Mouse (Mus musculus) liver, embryonic 14.5 days (tissue): Measurements from ENCODE around the gene Kif16b. TPM values are rescaled to one million over a fixed set of nuclear protein-coding genes. Genes with fewer than 3 reads are reported as not detected.

Source experiments
- ATAC-seq: fragments of 200-750 bp; cut with Nextera tagmentation; 2 replicates; pipeline ENCODE4 v1.8.0; 2017; ENCODE audit warnings: moderate number of reproducible peaks, mild to moderate bottlenecking, moderate library complexity; ENCODE audit not compliant: insufficient read depth
- DNase-seq, 3 experiments: peaks; one replicate each; pipeline ENCODE4 v3.0.0-alpha.2; 2012 to 2013; ENCODE audit warnings: low read depth in 3 of 3, low spot score in 3 of 3
- H3K27ac ChIP-seq: fragments of 300-500 bp; sonication (generic); 2 replicates; pipeline ENCODE4 v1.5.1; 2014; ENCODE audit warnings: moderate library complexity, mild to moderate bottlenecking, control low read depth, inconsistent platforms
- H3K27me3 ChIP-seq: fragments of 300-500 bp; sonication (generic); 2 replicates; pipeline ENCODE4 v1.6.1; 2014; ENCODE audit warnings: mild to moderate bottlenecking, low read length, moderate library complexity; ENCODE audit not compliant: control insufficient read depth, insufficient read depth
- H3K36me3 ChIP-seq: fragments of 300-500 bp; sonication (generic); replicated peaks from 2 replicates; pipeline ENCODE4 v1.6.1; 2014; ENCODE audit warnings: low read depth; ENCODE audit not compliant: control insufficient read depth, insufficient read depth
- H3K4me1 ChIP-seq, 2 experiments: fragments of 200-500 bp in 1 of 2; fragments of 300-500 bp in 1 of 2; sonication (generic) in 1 of 2; replicated peaks; 2 replicates each; pipeline ENCODE4 v1.6.1; 2012 to 2014; ENCODE audit warnings: antibody characterized with exemption in 1 of 2, inconsistent platforms in 1 of 2, low read length in 1 of 2; ENCODE audit not compliant: control insufficient read depth in 2 of 2, insufficient read depth in 2 of 2
- H3K4me2 ChIP-seq: fragments of 300-500 bp; sonication (generic); 2 replicates; pipeline ENCODE4 v1.6.1; 2014; ENCODE audit warnings: low read depth, mild to moderate bottlenecking, control low read depth, moderate library complexity
- H3K4me3 ChIP-seq, 2 experiments: fragments of 200-500 bp in 1 of 2; fragments of 300-500 bp in 1 of 2; sonication (generic) in 1 of 2; 2 replicates each; pipeline ENCODE4 v1.5.1; 2012 to 2014; ENCODE audit warnings: low read depth in 2 of 2, low read length in 2 of 2, mild to moderate bottlenecking in 2 of 2, control low read depth in 1 of 2, inconsistent platforms in 1 of 2, moderate library complexity in 1 of 2; ENCODE audit not compliant: insufficient read depth in 1 of 2
- H3K9ac ChIP-seq: fragments of 300-500 bp; sonication (generic); replicated peaks from 2 replicates; pipeline ENCODE4 v1.6.1; 2014; ENCODE audit warnings: mild to moderate bottlenecking, control low read depth, moderate library complexity
- H3K9me3 ChIP-seq: fragments of 300-500 bp; sonication (generic); 2 replicates; pipeline ENCODE4 v1.6.1; 2016; ENCODE audit warnings: low read length, mixed read lengths; ENCODE audit not compliant: control insufficient read depth
- CTCF ChIP-seq: IDR thresholded peaks from 2 replicates; pipeline ENCODE4 v1.5.1; 2016; ENCODE audit warnings: antibody characterized with exemption, low read depth, control low read depth
- EP300 ChIP-seq: IDR thresholded peaks from 2 replicates; pipeline ENCODE4 v1.6.1; 2016; ENCODE audit warnings: antibody characterized with exemption, low read depth
- WGBS: fragments of 180-500 bp; shearing (Covaris S2); extraction: QIAGEN DNeasy Blood & Tissue Kit; methylation state at CpG from one replicate; pipeline ENCODE4 v1.1.7; 2014; ENCODE audit not compliant: insufficient replicate concordance; 5-methylcytosine and 5-hydroxymethylcytosine counted together
- polyA plus RNA-seq, 2 experiments: library from polyadenylated mRNA; depleted of rRNA in 1 of 2; stranded (reverse) in 1 of 2; unstranded in 1 of 2; fragments of >200 nt; fragmentation: Nextera tagmentation in 1 of 2; extraction: Ambion mirVana in 1 of 2; gene quantifications; 2 replicates each; pipeline versions ENCODE4 v1.2.1 to v1.2.3; 2012 to 2014

The Kif16b gene
- polyA plus RNA-seq, 2 experiments: 2.2 to 2.5 TPM

DNA sequence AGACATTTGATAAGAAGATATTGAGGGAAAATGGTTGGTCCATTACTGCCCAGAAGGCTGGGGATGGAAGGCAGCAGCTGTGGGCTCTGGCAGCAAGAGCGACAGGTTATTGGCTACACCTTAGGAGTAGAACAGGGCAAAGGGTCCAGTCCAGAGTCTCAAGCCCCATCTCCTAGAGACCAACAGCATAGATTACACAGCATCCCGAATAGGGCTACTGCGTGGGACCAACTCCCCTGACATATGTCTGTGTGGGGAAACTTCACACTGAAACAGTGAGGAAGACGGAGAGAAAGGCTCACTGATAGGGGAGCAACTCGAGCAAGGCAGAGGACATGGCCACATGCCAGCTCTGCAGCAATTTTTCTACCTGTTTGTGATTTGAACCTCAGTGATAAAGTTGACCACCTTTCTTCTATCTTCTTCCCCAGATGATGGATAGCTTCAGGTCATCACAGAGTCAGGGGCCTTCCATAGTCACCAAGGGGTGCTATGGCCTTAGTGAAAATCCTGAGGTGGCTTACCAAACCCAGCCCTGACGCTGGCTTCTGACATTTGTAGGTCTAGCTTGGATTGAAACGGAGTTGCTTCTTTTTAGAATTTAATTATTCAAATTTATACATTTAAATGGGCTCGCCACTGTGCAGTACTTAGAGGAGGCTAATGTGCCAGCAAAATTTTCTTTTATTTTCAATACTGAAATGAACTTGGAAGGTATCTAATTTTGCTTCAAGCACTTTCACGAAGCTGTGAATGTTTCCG, 170.1 kb downstream of the Kif16b start:
- Histone ChIP-seq H3K27ac (no peak overlapping the region), H3K9ac (no peak overlapping the region), H3K36me3 (no peaks in the 10 kb centered on the region), H3K4me3 (no peak overlapping the region), H3K9me3 (no peaks in the 10 kb centered on the region), H3K27me3 (no peaks in the 10 kb centered on the region), H3K4me1 (no peaks in the 10 kb centered on the region), H3K4me2 (no peak overlapping the region)
- TF ChIP-seq EP300 (no peak), CTCF (no peak)
- WGBS: 63% methylated on average over 10 of the region's 10 CpGs
- ATAC-seq: no peak
- no peak for DNase-seq

- Histone ChIP-seq H3K4me1 (no peaks in the 10 kb centered on the region), H3K27me3 (no peaks in the 10 kb centered on the region), H3K36me3 (no peaks in the 10 kb centered on the region), H3K27ac (no peak overlapping the region), H3K9ac (no peak overlapping the region), H3K4me3 (no peak overlapping the region), H3K9me3 (no peaks in the 10 kb centered on the region), H3K4me2 (no peak overlapping the region)
- DNase-seq (no peak), ATAC-seq (0 out of 2 replicates have a peak, but pooled peaks have one; percentile 37)
- TF ChIP-seq EP300: no peak
- no peak for TF ChIP-seq CTCF
- 60% methylated on average over 7 of the region's 7 CpGs for WGBS
These were observed 176.9 kb downstream of the Kif16b start for GRCm38 (mm10) chr2:142724215-142725001.

GRCm38 (mm10) chr2:142720174-142720573, 181.2 kb downstream of the Kif16b start:
- Histone ChIP-seq H3K4me3 (no peak overlapping the region), H3K27me3 (no peaks in the 10 kb centered on the region), H3K36me3 (no peaks in the 10 kb centered on the region), H3K4me1 (no peaks in the 10 kb centered on the region), H3K27ac (no peak overlapping the region), H3K9ac (no peak overlapping the region), H3K4me2 (no peak overlapping the region), H3K9me3 (no peaks in the 10 kb centered on the region)
- no peak for TF ChIP-seq CTCF
- TF ChIP-seq EP300: no peak
- WGBS: 62% methylated on average over 2 of the region's 2 CpGs
- DNase-seq (no peak), ATAC-seq (no peak)

GRCm38 (mm10) chr2:142718998-142719397, 182.3 kb downstream of the Kif16b start:
- Histone ChIP-seq H3K4me3 (no peak overlapping the region), H3K36me3 (no peaks in the 10 kb centered on the region), H3K4me1 (no peaks in the 10 kb centered on the region), H3K27me3 (no peaks in the 10 kb centered on the region), H3K9ac (no peak overlapping the region), H3K4me2 (no peak overlapping the region), H3K27ac (no peak overlapping the region), H3K9me3 (no peaks in the 10 kb centered on the region)
- ATAC-seq (no peak), DNase-seq (no peak)
- no peak for TF ChIP-seq EP300

- no peaks in the 10 kb centered on the region for H3K36me3 ChIP-seq
- no peak for DNase-seq
- H3K4me3 ChIP-seq: no peak overlapping the region
- no peak overlapping the region for H3K9ac ChIP-seq
- H3K27me3 ChIP-seq: no peaks in the 10 kb centered on the region
- no peaks in the 10 kb centered on the region for H3K9me3 ChIP-seq
- ATAC-seq: no peak
- no peaks in the 10 kb centered on the region for H3K4me1 ChIP-seq
- no peak overlapping the region for H3K4me2 ChIP-seq
- TF ChIP-seq EP300: no peak
- no peak for TF ChIP-seq CTCF
- H3K27ac ChIP-seq: no peak overlapping the region
- WGBS: 59% methylated on average over 4 of the region's 4 CpGs
These were observed 183.7 kb downstream of the Kif16b start for GRCm38 (mm10) chr2:142717591-142717990.
